Mouse (Mus musculus) lung, postnatal 0 days (tissue): ENCODE data around the gene Tbc1d1. TPM values are rescaled to one million over a fixed set of nuclear protein-coding genes. Genes with fewer than 3 reads are reported as not detected.

Experiments used
- ATAC-seq: fragments of 200-750 bp; cut with Nextera tagmentation; 2 replicates; pipeline ENCODE4 v1.8.0; 2017; ENCODE audit warnings: moderate library complexity
- DNase-seq: peaks from one replicate; pipeline ENCODE4 v3.0.0-alpha.2; 2016; ENCODE audit warnings: low spot score
- H3K27ac ChIP-seq: fragments of 300-500 bp; sonication (generic); 2 replicates; pipeline ENCODE4 v1.5.1; 2014; ENCODE audit warnings: antibody characterized with exemption, mild to moderate bottlenecking, low read length, mixed read lengths
- H3K27me3 ChIP-seq: fragments of 300-500 bp; sonication (generic); replicated peaks from 2 replicates; pipeline ENCODE4 v1.6.1; 2014; ENCODE audit warnings: low read length, mixed read lengths; ENCODE audit not compliant: insufficient read depth
- H3K36me3 ChIP-seq: fragments of 300-500 bp; sonication (generic); 2 replicates; pipeline ENCODE4 v1.6.1; 2014; ENCODE audit warnings: low read length, mixed read lengths; ENCODE audit not compliant: insufficient read depth
- H3K4me1 ChIP-seq: fragments of 300-500 bp; sonication (generic); 2 replicates; pipeline ENCODE4 v1.6.1; 2014; ENCODE audit warnings: antibody characterized with exemption, low read depth, low read length, mixed read lengths; ENCODE audit not compliant: insufficient read depth
- H3K4me2 ChIP-seq: fragments of 300-500 bp; sonication (generic); replicated peaks from 2 replicates; pipeline ENCODE4 v1.6.1; 2014; ENCODE audit warnings: low read depth, mild to moderate bottlenecking, low read length, moderate library complexity, mixed read lengths
- H3K4me3 ChIP-seq: fragments of 300-500 bp; sonication (generic); 2 replicates; pipeline ENCODE4 v1.5.1; 2014; ENCODE audit warnings: low read depth, low read length
- H3K9ac ChIP-seq: fragments of 300-500 bp; sonication (generic); replicated peaks from 2 replicates; pipeline ENCODE4 v1.6.1; 2014; ENCODE audit warnings: low read depth, mild to moderate bottlenecking
- H3K9me3 ChIP-seq: fragments of 300-500 bp; sonication (generic); 2 replicates; pipeline ENCODE4 v1.6.1; 2016; ENCODE audit warnings: low read length, mixed read lengths
- CTCF ChIP-seq: IDR thresholded peaks from 2 replicates; pipeline ENCODE4 v1.5.1; 2016; ENCODE audit warnings: antibody characterized with exemption, mild to moderate bottlenecking
- EP300 ChIP-seq: IDR thresholded peaks from 2 replicates; pipeline ENCODE4 v1.6.1; 2016; ENCODE audit warnings: antibody characterized with exemption, mild to moderate bottlenecking, control low read depth
- WGBS: fragments of 180-500 bp; shearing (Covaris S2); extraction: QIAGEN DNeasy Blood & Tissue Kit; methylation state at CpG from one replicate; pipeline ENCODE4 v1.1.7; 2014; 5-methylcytosine and 5-hydroxymethylcytosine counted together
- polyA plus RNA-seq: library from polyadenylated mRNA; unstranded; fragments of >200 nt; fragmentation: Nextera tagmentation; extraction: Ambion mirVana; gene quantifications from 2 replicates; pipeline ENCODE4 v1.2.1, GENCODE M21; 2015

Gene Tbc1d1
- polyA plus RNA-seq, 1 experiment from 2014 or later, result 15.3 TPM

DNA sequence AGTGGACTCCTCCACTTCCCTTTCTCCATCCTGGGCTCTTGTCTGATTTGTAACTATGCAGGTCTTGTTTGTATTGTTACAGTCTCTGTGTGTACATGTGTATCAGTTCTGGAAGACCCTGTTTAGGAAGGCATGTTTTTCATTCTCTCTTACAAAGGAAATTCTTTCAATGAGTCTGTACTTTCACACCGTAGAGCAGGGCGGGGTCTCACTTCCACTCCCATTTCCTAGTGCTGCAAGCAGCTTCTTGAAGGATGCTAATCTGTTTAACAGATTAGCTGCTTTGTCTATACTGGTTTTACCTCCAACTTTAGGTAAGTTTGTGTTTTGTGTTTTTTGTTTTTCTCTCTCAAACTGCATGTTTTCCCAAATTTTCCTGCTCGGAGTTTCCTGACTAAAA lies 230.9 kb downstream of the Tbc1d1 start:
- Histone ChIP-seq H3K9me3 (no peaks in the 10 kb centered on the region), H3K36me3 (no peaks in the 10 kb centered on the region), H3K27me3 (no peaks in the 10 kb centered on the region), H3K9ac (no peak overlapping the region), H3K4me1 (peaks cover 8% of the 10 kb centered on the region), H3K27ac (no peak overlapping the region), H3K4me3 (no peak overlapping the region), H3K4me2 (no peak overlapping the region)
- DNase-seq (no peak), ATAC-seq (no peak)
- WGBS, result 63% methylated on average over 3 of the region's 3 CpGs
- TF ChIP-seq CTCF (no peak), EP300 (peak; percentile 29; the same call in 1 of the 2 replicates)

DNA sequence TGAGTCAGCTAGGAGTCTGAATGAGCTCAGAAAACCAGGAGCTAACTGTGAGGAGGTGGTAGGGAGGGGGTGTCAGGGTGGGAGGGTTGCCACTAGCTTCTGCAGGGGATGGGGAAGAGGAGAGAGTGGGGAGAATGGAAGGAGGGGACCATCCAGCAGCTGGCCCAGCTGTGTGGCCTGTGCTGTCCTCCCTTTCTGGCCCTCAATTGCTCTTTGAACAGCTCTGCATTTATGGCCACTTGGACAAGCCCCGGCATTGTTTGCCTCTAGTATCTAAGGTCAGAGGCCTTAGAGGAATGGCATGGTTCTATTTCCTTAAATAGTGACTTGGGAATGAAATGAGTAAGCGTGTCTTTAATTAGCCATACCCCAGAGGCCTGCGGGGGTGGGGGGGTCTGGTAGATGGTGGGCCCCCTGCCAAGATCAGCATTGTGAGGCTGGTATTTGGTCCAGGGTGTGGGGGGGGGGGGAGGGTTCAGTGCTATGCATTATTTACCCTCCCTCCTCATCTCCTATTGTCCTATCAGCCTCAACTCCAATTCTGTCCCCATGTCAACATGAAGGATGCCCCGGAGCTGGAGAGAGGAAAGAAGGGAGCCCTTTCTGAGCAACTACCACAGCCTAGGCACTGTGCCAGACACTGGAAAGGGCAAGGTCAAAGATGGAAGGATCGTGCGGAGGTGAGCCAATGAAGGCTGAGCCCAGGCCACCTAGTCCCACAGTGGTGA lies 233.3 kb downstream of the Tbc1d1 start:
- DNase-seq (no peak), ATAC-seq (peak; percentile 40; the same call in 1 of the 2 replicates)
- Histone ChIP-seq H3K4me3 (no peak overlapping the region), H3K27ac (no peak overlapping the region), H3K36me3 (no peaks in the 10 kb centered on the region), H3K4me1 (peaks cover 11% of the 10 kb centered on the region), H3K27me3 (no peaks in the 10 kb centered on the region), H3K4me2 (no peak overlapping the region), H3K9ac (no peak overlapping the region), H3K9me3 (no peaks in the 10 kb centered on the region)
- TF ChIP-seq CTCF (no peak), EP300 (no peak)
- 23% methylated on average over 6 of the region's 6 CpGs for WGBS

DNA sequence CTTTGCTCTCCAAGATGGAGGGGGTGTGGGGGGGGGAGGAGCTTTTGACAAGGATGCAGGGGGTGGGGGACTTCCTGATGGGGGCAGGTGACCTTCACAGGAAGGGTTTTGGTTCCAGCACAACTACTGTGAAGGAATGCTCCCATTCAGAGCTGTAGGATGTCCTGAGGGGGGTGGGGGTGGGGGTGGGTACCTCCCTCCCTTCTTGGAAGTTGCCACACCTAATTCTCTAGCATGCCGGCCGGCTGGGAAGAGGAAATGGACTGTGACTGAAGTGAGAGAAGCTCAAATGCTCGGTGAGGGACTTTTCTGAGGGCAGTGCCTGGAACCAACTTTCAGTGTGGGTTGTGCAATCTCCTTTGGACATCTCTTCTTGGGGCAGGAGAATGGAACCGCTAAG lies 235.2 kb downstream of the Tbc1d1 start:
- no peaks in the 10 kb centered on the region for H3K27me3 ChIP-seq
- H3K4me1 ChIP-seq, result peaks cover 11% of the 10 kb centered on the region
- no peaks in the 10 kb centered on the region for H3K36me3 ChIP-seq
- TF ChIP-seq CTCF (no peak), EP300 (no peak)
- H3K27ac ChIP-seq, result no peak overlapping the region
- DNase-seq (peak; percentile 76), ATAC-seq (peak; percentile 74)
- no peaks in the 10 kb centered on the region for H3K9me3 ChIP-seq
- H3K4me2 ChIP-seq, result no peak overlapping the region
- H3K9ac ChIP-seq, result no peak overlapping the region
- 13% methylated on average over 4 of the region's 4 CpGs for WGBS
- no peak overlapping the region for H3K4me3 ChIP-seq

DNA sequence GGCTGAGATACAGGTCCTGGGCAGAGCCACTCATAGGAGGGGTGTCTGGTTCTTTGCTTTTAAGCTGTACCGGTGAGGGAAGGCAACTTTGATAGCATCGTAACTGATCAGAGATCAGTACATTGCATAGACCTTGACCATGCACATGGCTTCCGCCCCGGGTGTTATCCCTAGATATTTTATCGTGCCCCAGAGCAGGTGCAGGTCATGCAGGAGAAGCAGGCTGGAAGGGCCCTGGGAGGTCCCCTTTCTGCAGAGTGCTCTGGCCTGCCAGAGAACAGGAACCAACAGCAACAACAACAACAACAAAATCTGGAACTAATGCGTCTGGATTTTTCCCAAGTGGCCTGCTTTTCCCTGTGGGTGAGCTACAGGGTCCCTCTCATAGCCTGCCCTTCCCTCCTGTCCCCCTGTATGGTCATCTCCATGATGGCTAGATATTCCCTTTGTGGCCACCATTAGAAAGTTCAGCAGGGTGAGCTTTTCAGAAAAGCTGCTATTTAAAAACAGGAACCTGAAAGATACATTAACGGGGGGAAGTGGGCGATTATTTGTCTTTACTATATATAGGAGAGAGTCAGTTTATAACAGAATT lies 236.4 kb downstream of the Tbc1d1 start:
- H3K4me3 ChIP-seq, result no peak overlapping the region
- no peaks in the 10 kb centered on the region for H3K36me3 ChIP-seq
- 69% methylated on average over 8 of the region's 8 CpGs for WGBS
- peaks cover 11% of the 10 kb centered on the region for H3K4me1 ChIP-seq
- TF ChIP-seq CTCF (no peak), EP300 (no peak)
- ATAC-seq (no peak), DNase-seq (no peak)
- H3K9ac ChIP-seq, result no peak overlapping the region
- no peak overlapping the region for H3K27ac ChIP-seq
- H3K4me2 ChIP-seq, result no peak overlapping the region
- no peaks in the 10 kb centered on the region for H3K27me3 ChIP-seq
- H3K9me3 ChIP-seq, result no peaks in the 10 kb centered on the region

DNA sequence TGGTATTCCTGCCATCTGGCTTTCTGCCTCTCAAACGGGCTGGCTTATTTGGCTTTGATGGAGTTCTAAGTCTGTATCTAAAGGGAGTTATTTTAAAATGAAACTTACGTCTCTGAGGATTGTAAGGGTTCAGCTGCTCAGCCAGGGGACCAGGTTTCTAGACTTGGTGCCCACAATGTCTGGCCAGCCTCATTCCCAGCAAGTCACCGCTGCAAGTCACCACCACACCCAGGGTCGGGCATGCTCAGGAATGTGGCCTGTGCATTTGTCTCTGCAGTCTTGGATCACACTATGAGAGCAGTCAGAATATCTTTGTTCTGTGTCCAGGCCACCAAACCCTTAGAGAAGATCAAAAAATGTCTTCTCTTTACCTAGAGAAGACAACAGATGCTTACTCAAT lies 237.4 kb downstream of the Tbc1d1 start:
- no peak for TF ChIP-seq CTCF
- no peak for TF ChIP-seq EP300
- no peak overlapping the region for H3K27ac ChIP-seq
- WGBS, result 55% methylated on average over 4 of the region's 4 CpGs
- ATAC-seq (no peak), DNase-seq (no peak)
- no peaks in the 10 kb centered on the region for H3K27me3 ChIP-seq
- no peaks in the 10 kb centered on the region for H3K36me3 ChIP-seq
- peaks cover 11% of the 10 kb centered on the region; the same call in 1 of the 2 replicates for H3K4me1 ChIP-seq
- no peaks in the 10 kb centered on the region for H3K9me3 ChIP-seq
- no peak overlapping the region for H3K9ac ChIP-seq
- no peak overlapping the region for H3K4me3 ChIP-seq
- no peak overlapping the region for H3K4me2 ChIP-seq

DNA sequence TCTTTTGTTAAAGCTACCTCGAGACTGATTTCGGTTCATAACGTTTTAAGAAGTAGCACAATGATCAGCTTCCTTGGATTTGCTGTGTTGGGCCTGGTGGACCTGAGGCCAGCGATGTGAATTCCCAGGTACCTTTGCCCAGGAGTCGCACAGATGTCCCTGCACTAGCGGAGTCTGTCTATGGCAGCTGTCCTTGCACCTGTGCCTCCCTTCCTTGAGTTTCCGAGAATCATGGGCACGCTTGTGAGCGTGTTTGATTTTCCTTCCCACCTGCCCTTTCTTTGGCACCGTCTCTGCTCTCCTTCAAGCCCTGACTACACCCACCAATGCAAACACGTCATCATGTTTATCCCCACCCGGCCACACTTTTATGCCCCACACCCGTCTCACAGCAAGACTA lies 242.1 kb downstream of the Tbc1d1 start:
- TF ChIP-seq EP300, result no peak
- no peak for TF ChIP-seq CTCF
- H3K27me3 ChIP-seq, result no peaks in the 10 kb centered on the region
- no peak for ATAC-seq
- no peak overlapping the region for H3K27ac ChIP-seq
- DNase-seq, result no peak
- no peak overlapping the region for H3K4me2 ChIP-seq
- H3K9me3 ChIP-seq, result no peaks in the 10 kb centered on the region
- H3K4me3 ChIP-seq, result no peak overlapping the region
- 80% methylated on average over 13 of the region's 13 CpGs for WGBS
- no peak overlapping the region for H3K9ac ChIP-seq
- H3K4me1 ChIP-seq, result no peaks in the 10 kb centered on the region
- no peaks in the 10 kb centered on the region for H3K36me3 ChIP-seq
